ENCODE assay signal across 10 mouse cellular contexts in the genomic region with DNA sequence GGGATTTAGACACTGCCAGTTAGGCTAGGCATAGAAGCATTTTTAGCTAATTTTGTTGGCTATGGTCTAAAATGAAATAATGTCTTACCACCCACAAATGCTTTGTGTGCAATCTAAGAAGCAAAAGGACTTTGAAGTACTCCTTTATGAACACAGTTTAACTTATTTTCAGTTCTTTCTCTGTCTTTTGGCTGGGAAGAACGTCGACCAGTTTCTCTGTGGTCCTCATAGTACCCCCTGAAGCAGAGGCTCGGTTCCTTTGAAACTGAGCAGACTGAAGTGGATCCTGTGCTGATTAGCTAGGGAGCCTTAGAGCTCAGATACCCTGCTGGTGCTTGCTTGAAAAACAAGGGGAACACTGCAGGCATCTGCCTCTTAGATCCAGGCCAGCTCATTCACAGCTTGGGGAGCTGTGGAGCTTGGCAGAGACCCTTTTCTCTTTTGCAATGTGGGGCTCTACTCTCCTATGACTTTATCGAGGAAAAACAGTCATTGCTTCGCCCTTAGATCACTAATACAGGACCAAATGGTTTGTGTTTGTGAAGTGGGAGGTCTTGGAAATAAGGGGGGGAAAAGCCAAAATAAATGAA. TPM values are rescaled to one million over a fixed set of nuclear protein-coding genes. Genes with fewer than 3 reads are reported as not detected.
DNase-seq lines count a peak whose midpoint lies in the region; ATAC-seq and TF ChIP-seq lines count a peak whose summit lies in the region.
"Had no signal": no experiment of that assay in that cellular context is flagged by ENCODE, and none has a peak within 500 bp of the region (broad histone marks: within the 10 kb centered on the region; RNA-seq: fewer than 3 reads in every experiment).

No protein-coding gene starts in this region.

- 5% methylated on average over 5 of the region's 5 CpGs for WGBS in lung, embryonic 14.5 days
- WGBS in hindbrain, embryonic 14.5 days: 8% methylated on average over 5 of the region's 5 CpGs

- no peaks in the 10 kb centered on the region for H3K9me3 ChIP-seq in lung, embryonic 14.5 days (ENCODE audit: low read depth, low read length)
- no peaks in the 10 kb centered on the region for H3K9me3 ChIP-seq in hindbrain, embryonic 14.5 days (ENCODE audit: control insufficient read depth, low read length)

- TF ChIP-seq CTCF in lung, embryonic 14.5 days (IDR thresholded peaks at IDR 0.05; ENCODE audit: low read depth): peak; percentile 19; the same call in 1 of the 2 replicates

- peaks cover 4% of the 10 kb centered on the region; the same call in 1 of the 2 replicates for H3K27me3 ChIP-seq in lung, embryonic 14.5 days (ENCODE audit: insufficient read depth, low read length)
- H3K27me3 ChIP-seq in hindbrain, embryonic 14.5 days (ENCODE audit: control insufficient read depth, insufficient read depth, low read length): peaks cover 32% of the 10 kb centered on the region

- peak overlapping the region; percentile 35 for H3K4me2 ChIP-seq in lung, embryonic 14.5 days
- H3K4me2 ChIP-seq in hindbrain, embryonic 14.5 days (replicated peaks): no peak overlapping the region

- intact Hi-C loops in heart, postnatal 36 days (cut with DNase I): no loop called here

- peak; percentile 40; the same call in 1 of the 2 replicates for ATAC-seq in lung, embryonic 14.5 days (ENCODE audit: insufficient read depth)
- no peak for ATAC-seq in hindbrain, embryonic 14.5 days (ENCODE audit: low FRiP score)
- ATAC-seq: hindbrain, embryonic 16.5 days had no signal

- no peak overlapping the region for H3K9ac ChIP-seq in lung, embryonic 14.5 days
- H3K9ac ChIP-seq in hindbrain, embryonic 14.5 days: no peak overlapping the region

- no peak overlapping the region; the same call in 1 of the 2 replicates for H3K4me3 ChIP-seq in lung, embryonic 14.5 days (ENCODE audit: low read depth, low read length)
- H3K4me3 ChIP-seq in hindbrain, embryonic 14.5 days (replicated peaks; ENCODE audit: low read length): no peak overlapping the region

- H3K4me1 ChIP-seq in lung, embryonic 14.5 days (ENCODE audit: insufficient read depth): peaks cover 6% of the 10 kb centered on the region; the same call in 1 of the 2 replicates
- H3K4me1 ChIP-seq in hindbrain, embryonic 14.5 days (replicated peaks; ENCODE audit: control insufficient read depth, insufficient read depth, low read length): peaks cover 7% of the 10 kb centered on the region; the same call in 1 of the 2 replicates

- DNase-seq in cerebellum, postnatal 14 days: peak; percentile 6 to 20
- DNase-seq in cerebellum, postnatal 4 days (ENCODE audit: low spot score in 2 of 2): no peak
- DNase-seq in lung, embryonic 14.5 days: peak; percentile 70
- DNase-seq in lung, adult 18-20 months: no peak
- peak; percentile 10 to 25 for DNase-seq in heart, postnatal 36 days
- peak; percentile 30 for DNase-seq in retina, embryonic 14.5 days (ENCODE audit: low spot score)
- DNase-seq in spleen, postnatal 14 days (ENCODE audit: low spot score in 2 of 2): no peak
- DNase-seq in hindbrain, embryonic 14.5 days (ENCODE audit: low spot score): no peak

- H3K27ac ChIP-seq in lung, embryonic 14.5 days (ENCODE audit: low read depth): peak overlapping the region; percentile 74; the same call in 1 of the 2 replicates
- H3K27ac ChIP-seq in hindbrain, embryonic 14.5 days: no peak overlapping the region
- H3K27ac ChIP-seq: macrophage had no signal

- H3K36me3 ChIP-seq in lung, embryonic 14.5 days (ENCODE audit: insufficient read depth): no peaks in the 10 kb centered on the region
- H3K36me3 ChIP-seq in hindbrain, embryonic 14.5 days (replicated peaks; ENCODE audit: control insufficient read depth, insufficient read depth): no peaks in the 10 kb centered on the region

RNA-seq across cellular contexts. Expression of gene Lepr, which starts 1.9 kb away (rescaled TPM):
- 7.3 and 9.2 TPM in 2 replicates for polyA plus RNA-seq in lung, embryonic 14.5 days (2014; fragmentation: Nextera tagmentation; extraction: Ambion mirVana)
- 1 to 10 TPM; 3.5 to 4.5 TPM for total RNA-seq in heart, postnatal 36 days (2021)
- polyA plus RNA-seq in hindbrain, embryonic 14.5 days (2014; fragmentation: Nextera tagmentation; extraction: Ambion mirVana): 4.6 and 6.2 TPM in 2 replicates
- polyA plus RNA-seq: macrophage had no signal

Comparison
In these comparisons a context has a peak if more than half of its experiments do, and no peak if none do; other contexts are left out.
1. DNase-seq: peak in cerebellum, postnatal 14 days (2 of 2), lung, embryonic 14.5 days (single experiment), heart, postnatal 36 days (2 of 2) and retina, embryonic 14.5 days (single experiment); none in cerebellum, postnatal 4 days (0 of 2), lung, adult 18-20 months (0 of 2), spleen, postnatal 14 days (0 of 2) and hindbrain, embryonic 14.5 days (single experiment).